Mouse (Mus musculus): ENCODE data around the gene Sh3pxd2a. TPM values are rescaled to one million over a fixed set of nuclear protein-coding genes. Genes with fewer than 3 reads are reported as not detected.

Sh3pxd2a gene
- polyA plus RNA-seq, 1 experiment: 119 TPM

DNA sequence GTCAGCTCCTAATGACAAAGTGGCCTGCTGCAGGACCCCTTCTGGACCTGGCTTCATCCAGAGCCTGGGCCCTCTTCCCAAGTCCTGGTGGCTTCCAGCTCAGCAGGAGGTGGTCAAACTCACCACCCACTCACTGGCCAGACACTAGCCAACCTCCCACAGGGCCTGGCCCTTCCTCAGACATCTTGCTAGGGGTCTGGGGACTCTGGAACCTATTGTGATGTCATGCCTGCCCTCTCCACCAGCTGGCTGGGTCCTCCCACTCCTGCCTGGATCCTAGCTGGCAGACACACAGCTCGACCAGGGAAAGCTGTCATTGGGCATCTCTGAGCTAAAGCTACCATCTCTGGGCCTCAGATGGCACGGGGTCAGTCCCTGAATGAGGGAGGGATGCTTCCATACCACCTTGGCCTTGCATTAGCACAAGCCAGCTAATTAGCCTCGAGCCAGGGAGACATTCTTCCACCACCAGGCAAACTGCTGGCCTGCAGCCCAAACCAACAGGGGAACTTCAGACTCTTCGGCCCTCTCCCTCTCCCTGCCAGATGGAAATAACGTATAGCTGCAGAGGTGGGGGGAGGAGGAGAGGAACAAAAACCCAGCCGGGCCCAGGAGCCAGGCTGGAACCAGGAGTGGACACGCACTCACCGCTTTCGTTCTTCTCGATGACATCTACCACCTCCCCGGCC is 150.7 kb downstream of the Sh3pxd2a start:
- peak overlapping the region; percentile 73 for H3K27ac ChIP-seq (replicated peaks; ENCODE audit: low read depth, low read length)
- H3K4me1 ChIP-seq (ENCODE audit: control insufficient read depth, insufficient read depth, insufficient read length, low read length): peaks cover 49% of the 10 kb centered on the region

DNA sequence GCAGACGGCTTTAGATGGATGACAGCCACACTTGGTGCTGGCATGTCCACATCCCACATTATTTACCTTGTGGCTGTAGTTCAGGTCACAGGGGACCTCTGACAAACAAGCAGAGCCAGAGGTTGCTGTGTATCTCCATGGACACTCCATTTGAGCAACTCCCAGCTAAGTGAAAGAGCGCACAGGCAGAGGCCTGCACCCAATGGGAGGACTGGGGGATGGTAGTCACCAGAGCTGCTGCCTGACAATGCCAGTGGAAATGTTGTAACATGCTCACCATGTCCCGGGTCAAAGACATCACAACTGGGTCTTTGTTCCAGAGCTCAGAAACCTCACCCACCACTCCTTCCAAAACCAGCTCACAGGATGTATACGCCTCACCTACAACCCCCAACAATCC is 153.0 kb downstream of the Sh3pxd2a start:
- Histone ChIP-seq H3K4me3 (ENCODE audit: insufficient read depth, low read depth, low read length) (no peak overlapping the region), H3K4me1 (ENCODE audit: control insufficient read depth, insufficient read depth, insufficient read length, low read length) (peaks cover 36% of the 10 kb centered on the region), H3K27ac (replicated peaks; ENCODE audit: low read depth, low read length) (peak overlapping the region; percentile 64)

More for the DNA sequence above, 150.7 kb downstream of the Sh3pxd2a start:
- H3K4me3 ChIP-seq (ENCODE audit: insufficient read depth, low read depth, low read length): peak overlapping the region; percentile 73

DNA sequence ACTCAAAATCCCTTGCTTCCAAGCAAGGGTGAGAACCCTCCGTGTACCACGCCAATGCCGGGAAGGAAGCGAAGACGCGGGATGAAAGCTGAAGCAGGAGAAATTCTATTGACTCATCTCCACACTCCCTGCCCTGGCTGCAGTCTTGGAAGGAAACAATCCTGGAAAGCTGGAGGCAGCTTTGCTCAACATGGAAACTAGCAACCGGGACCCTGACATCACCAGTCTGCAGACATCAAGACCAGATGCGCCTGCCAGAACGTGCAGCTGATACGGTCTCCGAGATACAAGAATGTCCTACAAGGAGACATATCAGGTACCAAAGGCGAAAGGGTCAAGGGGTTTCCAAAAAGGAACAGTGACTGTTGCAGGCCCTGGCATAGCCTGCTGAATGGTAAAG is 154.4 kb downstream of the Sh3pxd2a start:
- Histone ChIP-seq H3K4me1 (ENCODE audit: control insufficient read depth, insufficient read depth, insufficient read length, low read length) (peaks cover 35% of the 10 kb centered on the region), H3K27ac (replicated peaks; ENCODE audit: low read depth, low read length) (no peak overlapping the region), H3K4me3 (ENCODE audit: insufficient read depth, low read depth, low read length) (no peak overlapping the region)

DNA sequence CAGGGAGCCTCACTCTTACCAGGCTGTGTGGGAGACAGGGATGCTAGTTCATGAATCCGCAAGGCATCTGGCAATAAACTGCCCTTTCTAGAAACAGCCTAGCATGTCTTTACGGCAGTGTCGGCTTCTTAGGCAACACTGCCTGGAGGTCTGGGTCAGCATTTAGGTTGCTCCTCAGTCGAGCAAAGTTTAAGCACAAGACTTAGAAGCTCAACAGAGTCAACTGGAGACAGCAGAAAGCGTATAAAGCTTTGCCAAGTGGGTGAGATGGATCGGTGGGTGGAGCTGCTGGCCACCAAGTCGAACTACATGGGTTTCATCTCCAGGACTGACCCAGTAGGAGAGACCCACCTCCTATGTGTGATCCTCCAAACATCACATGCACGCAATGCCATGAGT is 157.3 kb downstream of the Sh3pxd2a start:
- peak overlapping the region; percentile 54 for H3K27ac ChIP-seq (replicated peaks; ENCODE audit: low read depth, low read length)
- H3K4me3 ChIP-seq (ENCODE audit: insufficient read depth, low read depth, low read length): no peak overlapping the region
- peaks cover 45% of the 10 kb centered on the region for H3K4me1 ChIP-seq (ENCODE audit: control insufficient read depth, insufficient read depth, insufficient read length, low read length)

DNA sequence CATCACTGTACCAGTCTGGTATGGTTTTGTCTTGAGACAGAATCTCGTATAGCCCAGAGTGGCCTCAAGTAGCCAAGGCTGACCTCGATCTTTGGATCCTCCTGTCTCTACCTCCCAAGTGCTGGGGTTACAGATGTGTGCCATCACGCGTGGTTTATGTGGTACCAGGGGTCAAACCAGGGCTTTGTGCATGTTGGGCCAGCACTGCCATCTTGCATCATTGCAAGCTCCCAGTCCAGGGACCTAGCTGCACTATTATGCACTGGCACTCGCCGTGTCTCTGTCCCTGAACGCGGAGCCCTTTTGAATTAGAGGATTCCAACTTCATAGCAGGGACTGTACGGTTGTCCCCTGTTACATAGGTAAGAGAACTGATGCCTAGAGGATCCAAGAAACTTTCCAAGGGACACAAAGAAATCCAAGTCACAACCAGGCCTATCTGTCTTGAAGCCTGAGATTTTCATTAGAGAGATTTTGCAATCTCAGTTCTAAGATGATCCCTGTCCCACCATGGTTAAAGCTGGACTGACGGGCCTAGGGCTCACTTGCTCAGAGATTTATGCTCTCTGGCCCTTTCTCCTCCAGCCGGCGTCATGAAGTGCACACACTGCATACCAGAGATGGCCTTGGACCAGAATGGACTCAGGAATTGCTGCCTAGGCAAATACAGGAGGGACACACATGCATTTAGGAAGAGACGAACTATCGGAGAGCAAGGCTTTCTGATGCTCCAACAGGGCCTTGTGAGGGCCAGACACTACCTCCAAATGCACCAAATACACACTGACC is 157.9 kb downstream of the Sh3pxd2a start:
- H3K4me3 ChIP-seq (ENCODE audit: insufficient read depth, low read depth, low read length): no peak overlapping the region
- H3K27ac ChIP-seq (replicated peaks; ENCODE audit: low read depth, low read length): peak overlapping the region; percentile 54
- H3K4me1 ChIP-seq (ENCODE audit: control insufficient read depth, insufficient read depth, insufficient read length, low read length): peaks cover 51% of the 10 kb centered on the region

DNA sequence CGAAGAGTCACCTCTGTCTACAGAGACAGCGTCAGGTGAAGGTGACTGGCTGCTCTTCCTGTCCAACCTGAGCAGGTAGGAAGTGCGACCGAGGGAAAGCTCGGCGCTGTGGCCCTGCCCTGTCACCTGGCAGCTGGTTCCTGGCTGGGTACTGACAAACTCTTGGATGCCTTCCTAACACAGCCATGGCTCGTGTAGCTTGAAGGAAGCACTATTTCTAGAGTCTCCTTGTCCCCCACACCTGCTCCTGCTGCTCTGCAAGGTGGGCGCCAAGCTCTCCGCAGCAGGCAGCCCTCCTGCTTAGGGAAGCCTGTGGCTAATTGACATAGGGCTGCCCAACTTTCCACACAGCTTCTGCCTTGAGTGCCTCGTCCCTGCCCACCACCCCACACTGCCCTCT is 158.8 kb downstream of the Sh3pxd2a start:
- peaks cover 54% of the 10 kb centered on the region for H3K4me1 ChIP-seq (ENCODE audit: control insufficient read depth, insufficient read depth, insufficient read length, low read length)
- no peak overlapping the region for H3K4me3 ChIP-seq (ENCODE audit: insufficient read depth, low read depth, low read length)
- peak overlapping the region; percentile 65; the same call in 1 of the 2 replicates for H3K27ac ChIP-seq (replicated peaks; ENCODE audit: low read depth, low read length)

DNA sequence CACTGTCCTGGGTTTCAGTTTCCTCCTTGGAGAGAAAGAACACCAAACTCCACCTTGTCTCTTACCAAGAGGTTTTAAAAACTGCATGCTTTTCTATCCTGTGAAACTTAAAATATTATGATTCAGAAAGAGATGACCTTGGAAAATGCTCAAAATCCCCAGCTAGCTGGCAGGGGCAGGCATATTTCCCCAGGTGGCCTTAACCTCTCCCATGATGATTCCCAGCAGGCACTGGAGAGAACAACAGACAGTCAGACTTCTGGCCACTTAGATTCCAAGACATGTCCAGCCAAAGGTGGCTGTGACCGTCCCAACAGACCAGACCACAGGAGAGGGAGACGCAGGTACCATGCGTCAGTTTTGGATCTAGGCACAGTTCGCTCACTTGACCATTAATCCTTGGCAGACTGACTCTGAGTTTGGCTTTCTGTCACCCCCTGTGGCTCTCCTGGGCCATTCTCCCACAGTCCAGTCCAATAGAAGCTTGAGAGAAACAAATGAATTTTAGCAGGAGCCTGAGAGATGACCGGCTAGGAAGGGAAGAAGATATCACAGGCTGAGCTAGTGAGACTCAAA is 159.9 kb downstream of the Sh3pxd2a start:
- H3K27ac ChIP-seq (replicated peaks; ENCODE audit: low read depth, low read length): peak overlapping the region; percentile 65

DNA sequence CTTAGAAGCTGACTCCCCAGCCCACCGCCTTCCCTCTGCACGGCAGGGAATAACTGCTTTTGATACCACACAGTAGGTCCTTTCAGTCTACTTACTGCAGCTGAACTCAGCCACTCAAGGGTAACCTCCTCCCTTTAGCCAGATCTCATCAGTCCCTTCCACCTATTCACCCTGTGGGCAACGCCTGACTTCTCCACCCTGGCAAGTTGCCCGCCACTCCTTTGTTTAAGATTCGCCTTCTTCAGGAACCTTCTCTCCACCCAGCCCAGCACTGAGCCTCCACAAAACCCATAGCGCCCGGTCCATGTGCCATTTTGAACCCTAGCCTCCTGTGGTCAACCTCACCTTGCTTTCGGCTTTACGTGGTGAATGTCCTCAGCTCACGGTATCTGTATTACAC is 161.1 kb downstream of the Sh3pxd2a start:
- peaks cover 54% of the 10 kb centered on the region for H3K4me1 ChIP-seq (ENCODE audit: control insufficient read depth, insufficient read depth, insufficient read length, low read length)

More for the DNA sequence above, 159.9 kb downstream of the Sh3pxd2a start:
- H3K4me3 ChIP-seq (ENCODE audit: insufficient read depth, low read depth, low read length): no peak overlapping the region
- H3K4me1 ChIP-seq (ENCODE audit: control insufficient read depth, insufficient read depth, insufficient read length, low read length): peaks cover 48% of the 10 kb centered on the region

DNA sequence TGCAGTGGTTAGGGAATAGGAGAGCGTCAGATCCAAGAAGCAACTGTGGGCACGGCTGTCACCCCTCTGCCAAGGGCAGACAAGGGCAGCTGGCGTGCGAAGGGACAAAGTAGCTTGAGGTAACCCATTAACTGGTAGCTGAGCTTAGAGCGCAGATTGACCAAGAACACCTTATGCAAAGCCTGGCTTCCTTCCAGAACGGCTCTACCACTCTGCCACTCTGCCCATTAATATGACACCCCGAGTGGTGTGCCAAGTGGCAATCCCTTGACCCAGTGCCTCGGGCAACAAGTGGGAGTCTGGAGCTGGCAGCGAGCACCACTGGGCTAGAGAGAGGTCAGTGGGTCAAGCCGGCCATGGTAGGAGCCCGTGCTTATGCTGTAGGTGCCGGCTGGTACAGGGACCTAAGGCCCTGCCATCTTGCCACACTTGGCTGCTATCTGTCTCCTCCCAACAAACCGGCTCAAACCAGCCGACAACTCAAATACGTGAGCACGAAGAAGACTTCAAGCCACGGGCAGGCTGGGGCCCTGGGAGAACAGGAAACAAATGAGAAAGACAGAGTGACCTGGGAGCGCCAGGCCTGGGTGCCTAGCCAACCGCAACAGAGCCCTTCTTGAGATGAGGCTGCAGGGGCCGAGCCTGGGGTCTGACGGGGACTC is 161.9 kb downstream of the Sh3pxd2a start:
- H3K27ac ChIP-seq (replicated peaks; ENCODE audit: low read depth, low read length): peak overlapping the region; percentile 32
- H3K4me1 ChIP-seq (ENCODE audit: control insufficient read depth, insufficient read depth, insufficient read length, low read length): peaks cover 54% of the 10 kb centered on the region
- no peak overlapping the region for H3K4me3 ChIP-seq (ENCODE audit: insufficient read depth, low read depth, low read length)

More for the DNA sequence above, 161.1 kb downstream of the Sh3pxd2a start:
- Histone ChIP-seq H3K4me3 (ENCODE audit: insufficient read depth, low read depth, low read length) (no peak overlapping the region), H3K27ac (replicated peaks; ENCODE audit: low read depth, low read length) (peak overlapping the region; percentile 32)

DNA sequence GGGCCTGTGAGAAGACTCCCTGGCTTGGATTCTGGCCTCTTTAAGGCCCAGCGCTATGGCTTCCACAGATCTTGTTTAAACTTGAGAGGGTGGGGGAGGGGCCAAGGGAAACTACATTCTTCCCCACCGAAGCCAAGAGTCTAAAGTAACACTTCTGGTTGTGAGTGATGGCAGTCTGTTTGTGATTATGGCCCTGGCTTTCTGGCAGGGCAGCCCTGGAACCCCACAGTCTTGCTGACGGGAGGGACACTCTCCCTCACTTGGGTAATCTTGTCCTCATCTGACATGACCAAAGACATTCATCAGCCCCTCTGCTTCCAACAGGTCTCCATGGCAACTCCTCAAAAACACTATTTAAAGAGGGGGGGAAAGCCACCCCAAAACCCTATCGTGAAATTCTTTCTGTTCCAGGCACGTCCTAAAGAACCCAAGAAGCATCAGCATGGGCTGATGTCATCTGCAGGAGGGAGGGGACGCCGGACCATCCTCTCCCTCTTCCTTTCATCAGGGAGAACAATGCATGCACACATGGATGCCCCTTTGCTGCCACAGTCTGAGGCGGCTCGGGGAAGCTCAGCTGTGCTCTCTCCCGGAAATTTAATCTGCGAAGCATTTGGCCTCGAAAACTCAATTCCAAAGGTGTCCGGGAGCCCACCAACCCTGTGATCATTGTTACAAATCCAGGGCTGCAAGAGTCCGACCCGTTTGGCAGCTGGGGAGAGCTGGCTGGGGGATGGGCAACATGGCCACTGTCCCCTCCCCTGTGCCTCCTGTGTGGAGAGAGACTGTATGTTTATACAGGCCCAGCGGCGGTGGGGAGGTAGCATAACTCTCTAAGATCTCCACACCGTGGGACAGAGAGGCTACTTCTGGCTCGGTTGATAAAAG is 162.7 kb downstream of the Sh3pxd2a start:
- H3K4me3 ChIP-seq (ENCODE audit: insufficient read depth, low read depth, low read length): no peak overlapping the region
- peaks cover 52% of the 10 kb centered on the region for H3K4me1 ChIP-seq (ENCODE audit: control insufficient read depth, insufficient read depth, insufficient read length, low read length)
- no peak overlapping the region for H3K27ac ChIP-seq (replicated peaks; ENCODE audit: low read depth, low read length)

DNA sequence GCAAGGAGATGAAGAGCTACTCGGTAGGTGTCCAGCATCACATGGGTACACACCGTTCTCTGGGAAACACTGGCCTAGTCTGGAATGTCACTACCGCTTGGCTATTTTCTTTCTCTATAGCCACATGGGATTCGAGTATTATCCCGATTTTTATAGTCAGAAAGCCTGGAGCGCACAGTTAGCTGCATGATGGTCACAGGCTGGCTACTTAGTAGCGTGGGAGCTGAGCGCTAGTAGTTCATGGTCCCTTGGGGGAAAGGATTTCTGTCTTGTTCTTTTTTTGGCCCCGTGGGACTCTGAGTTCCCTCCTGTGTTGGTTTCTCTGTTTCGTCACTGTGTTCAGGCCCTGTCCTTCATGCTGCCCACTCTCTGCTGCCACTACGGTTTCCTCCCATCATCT is 166.1 kb downstream of the Sh3pxd2a start:
- no peak overlapping the region for H3K4me3 ChIP-seq (ENCODE audit: insufficient read depth, low read depth, low read length)
- peaks cover 37% of the 10 kb centered on the region for H3K4me1 ChIP-seq (ENCODE audit: control insufficient read depth, insufficient read depth, insufficient read length, low read length)
- no peak overlapping the region for H3K27ac ChIP-seq (replicated peaks; ENCODE audit: low read depth, low read length)

DNA sequence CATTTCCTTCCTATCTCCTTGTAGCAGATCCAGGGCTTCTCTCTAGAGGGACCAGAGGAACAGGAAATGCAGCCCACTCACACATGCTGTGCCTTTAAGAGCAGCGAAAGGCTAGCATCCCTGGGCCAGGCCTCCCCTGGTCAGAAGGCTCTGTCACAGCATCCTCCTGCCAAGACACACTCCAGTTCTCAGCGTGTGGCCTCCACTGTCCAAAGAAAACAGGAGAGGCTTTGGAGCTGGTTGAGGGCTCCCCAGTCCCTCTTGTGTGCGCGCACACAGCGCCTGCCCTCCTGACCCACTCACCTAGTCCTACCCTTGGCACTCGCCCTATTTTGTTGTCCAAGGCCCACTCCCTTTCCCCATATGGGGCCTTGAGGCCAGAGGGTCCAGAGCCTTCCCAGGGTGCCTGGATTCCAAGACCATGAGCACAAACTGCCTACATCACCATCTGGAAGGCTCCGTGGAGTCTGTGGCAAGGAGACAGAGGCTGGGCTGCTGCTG is 171.7 kb downstream of the Sh3pxd2a start:
- 0 out of 2 replicates have a peak overlapping the region, but pooled peaks have one; percentile 10 for H3K27ac ChIP-seq (replicated peaks; ENCODE audit: low read depth, low read length)
- H3K4me1 ChIP-seq (ENCODE audit: control insufficient read depth, insufficient read depth, insufficient read length, low read length): peaks cover 21% of the 10 kb centered on the region
- H3K4me3 ChIP-seq (ENCODE audit: insufficient read depth, low read depth, low read length): no peak overlapping the region

DNA sequence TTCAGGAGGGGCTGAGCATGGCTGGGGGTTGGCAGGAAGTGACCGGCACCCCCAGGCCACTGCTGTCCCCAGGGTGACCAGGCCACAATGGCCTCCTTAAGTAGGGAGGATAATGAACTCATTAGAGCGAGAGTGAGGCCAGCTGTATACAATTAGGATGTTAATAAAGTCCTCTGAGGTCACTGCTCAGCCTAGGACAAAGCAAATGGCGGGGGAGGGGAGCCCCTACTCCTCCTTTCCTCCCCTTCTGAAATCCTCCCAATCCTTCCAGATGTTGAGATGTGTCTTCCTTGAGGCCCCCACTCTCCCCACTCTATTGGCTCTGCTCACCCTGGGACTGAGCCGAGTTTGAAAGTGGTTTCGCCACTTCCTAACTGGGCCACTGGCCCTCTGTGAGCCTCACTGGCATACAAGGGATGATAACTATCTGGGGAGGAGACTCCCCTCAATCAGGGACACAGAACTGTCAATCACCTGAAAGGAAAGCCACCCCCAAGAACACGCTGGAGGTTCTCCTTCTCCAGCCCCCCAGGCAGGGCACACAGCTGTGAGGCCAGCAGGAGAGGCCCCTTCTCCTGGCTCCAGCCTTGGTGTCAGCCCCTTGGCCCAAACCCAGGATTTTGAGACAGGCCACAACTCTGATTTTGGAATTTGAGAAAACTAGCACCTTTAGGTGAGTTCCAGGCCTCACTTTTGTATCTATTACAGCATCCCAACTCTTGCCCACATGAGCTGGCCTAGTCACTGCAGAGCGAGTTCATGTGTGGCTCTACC is 172.7 kb downstream of the Sh3pxd2a start:
- Histone ChIP-seq H3K4me3 (ENCODE audit: insufficient read depth, low read depth, low read length) (no peak overlapping the region), H3K27ac (replicated peaks; ENCODE audit: low read depth, low read length) (peak overlapping the region; percentile 7; the same call in 1 of the 2 replicates), H3K4me1 (ENCODE audit: control insufficient read depth, insufficient read depth, insufficient read length, low read length) (peaks cover 21% of the 10 kb centered on the region)

Data from brown adipose tissue, adult 24 weeks (tissue).